Mouse (Mus musculus) natural killer cell, adult 2 months (primary cell): ENCODE data around the gene B3glct.

Experiments
- DNase-seq, 2 experiments: peaks; one replicate each; pipeline ENCODE4 v3.0.0; 2022; ENCODE audit warnings: low spot score in 2 of 2

Gene B3glct

DNA sequence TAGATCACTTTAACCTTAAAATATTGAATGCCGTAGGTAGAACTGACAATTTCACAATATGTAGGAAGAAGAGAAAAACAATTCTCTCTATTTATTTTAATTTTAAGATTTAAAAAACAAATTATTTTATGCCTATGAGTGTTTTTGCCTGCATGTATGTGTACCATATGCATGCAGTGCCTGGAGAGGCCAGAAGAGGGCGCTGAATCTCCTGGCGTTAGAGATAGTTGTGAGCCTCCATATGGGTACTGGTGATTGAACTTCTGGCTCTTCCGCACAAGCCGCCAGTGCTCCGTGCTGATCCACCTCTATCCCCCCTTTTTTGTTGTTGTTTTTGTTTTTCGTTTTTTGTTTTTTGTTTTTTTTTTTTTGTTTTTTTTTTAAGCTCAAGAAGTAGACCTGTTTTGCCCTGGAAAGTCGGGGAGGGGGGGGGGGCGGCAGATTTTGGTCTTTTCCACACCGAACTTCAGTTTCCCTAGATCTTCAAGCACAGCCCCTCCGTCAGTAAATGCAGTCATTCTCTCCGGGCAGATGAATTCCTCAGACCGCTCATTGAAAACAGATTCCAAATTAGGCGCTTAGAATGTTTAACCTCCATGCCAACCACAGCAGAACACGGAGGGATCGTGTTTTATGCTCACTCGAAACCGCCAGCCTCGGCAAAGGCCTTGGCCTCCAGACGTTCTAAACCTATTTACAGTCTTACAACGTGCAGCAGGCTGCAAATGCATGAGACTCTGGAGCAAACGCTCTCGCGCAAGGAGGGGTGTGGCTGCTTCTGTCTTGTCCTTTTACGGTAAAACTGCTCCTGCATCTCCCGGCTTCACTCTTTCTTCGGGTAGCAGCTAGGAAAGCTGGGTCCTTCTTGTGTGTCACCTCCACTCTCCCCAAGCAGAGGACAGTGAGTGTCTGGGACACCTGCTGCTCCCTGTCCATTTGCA is 70.9 kb downstream of the B3glct start:
- DNase-seq, result no peak

DNA sequence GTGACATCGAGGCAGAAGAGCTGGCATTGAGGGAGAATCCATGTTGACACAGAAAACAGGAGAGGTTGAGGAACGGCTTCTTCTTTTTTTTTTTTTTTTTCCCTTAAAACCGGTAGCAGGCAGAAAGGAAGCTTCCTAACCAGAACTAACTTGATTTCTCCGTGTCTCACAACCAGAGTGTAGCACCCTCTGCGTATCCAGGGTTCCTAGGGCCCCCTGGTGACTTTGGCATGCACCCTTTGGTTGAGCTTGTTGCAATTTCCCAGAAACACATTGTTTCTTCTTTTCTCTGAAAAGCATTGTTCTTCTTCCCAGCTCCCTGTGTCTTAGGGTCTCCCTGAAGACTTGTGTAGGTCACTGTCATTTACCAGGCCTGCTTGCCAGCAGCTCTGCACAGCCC is 73.8 kb downstream of the B3glct start:
- DNase-seq, result no peak

DNA sequence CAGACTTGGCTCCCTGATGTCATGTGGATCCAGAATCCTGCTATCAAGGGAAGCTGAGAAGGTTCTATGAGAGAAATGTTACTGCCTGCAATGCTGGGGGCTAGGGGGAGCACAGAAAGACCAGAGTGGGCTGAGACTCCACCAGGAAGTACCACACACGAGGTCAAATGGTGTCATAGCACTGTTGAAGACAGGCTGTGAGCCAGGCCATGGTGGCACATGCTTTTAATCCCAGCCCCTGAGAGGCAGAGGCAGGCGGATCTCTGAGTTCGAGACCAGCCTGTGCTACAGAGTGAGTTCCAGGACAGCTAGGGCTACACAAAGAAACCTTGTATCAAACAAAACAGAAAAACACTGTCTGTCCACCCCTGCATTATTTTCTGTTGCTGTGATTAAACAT is 75.0 kb downstream of the B3glct start:
- DNase-seq, result no peak

DNA sequence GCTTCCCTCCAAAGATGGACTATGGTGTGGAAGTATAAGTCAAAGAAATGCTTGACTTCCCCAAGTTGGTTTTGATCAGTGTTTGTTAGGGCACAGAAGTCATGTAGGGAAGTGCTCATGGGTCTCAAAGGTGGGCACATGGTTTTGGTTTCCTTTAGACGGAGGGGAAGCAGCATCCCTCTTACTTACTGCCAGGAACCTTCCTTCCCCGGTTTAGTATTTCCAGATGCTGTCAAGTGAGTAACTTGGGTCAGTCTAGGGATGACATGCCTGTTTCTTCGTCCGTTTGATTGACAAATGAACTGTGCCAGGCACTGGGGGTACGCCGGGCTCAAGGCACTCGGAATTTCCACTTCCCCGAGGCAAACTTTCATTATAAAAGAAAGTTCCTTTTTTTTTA is 89.1 kb downstream of the B3glct start:
- no peak for DNase-seq

DNA sequence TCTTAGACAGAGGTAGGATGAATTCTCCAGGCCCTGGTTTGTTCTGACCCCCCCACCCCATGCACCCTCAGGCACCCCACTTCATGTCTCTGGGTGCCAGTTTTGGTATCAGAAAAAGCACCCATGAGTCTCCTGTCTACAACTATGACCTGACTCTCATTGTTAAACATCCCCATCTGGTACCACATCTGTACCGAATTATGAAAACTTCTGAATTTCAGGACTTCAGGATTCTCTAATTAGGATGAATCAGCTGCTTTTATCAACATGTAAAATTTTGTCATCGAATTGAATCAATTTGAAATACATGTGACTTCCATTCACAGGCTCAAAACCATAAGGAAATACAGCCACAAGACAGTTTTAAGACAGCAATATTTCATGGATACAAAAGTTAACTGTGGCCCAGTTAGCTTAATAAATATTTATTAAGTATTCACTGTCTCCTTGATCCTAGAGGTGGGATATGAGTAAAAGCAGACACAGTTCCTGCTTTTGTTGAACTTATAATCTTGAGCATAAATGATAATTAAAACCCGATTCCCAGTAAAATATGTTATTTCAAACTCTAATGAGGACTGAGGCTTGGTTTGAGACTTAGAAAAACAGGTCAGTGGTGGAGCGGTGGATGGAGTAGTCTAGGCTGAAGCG is 89.7 kb downstream of the B3glct start:
- no peak for DNase-seq

DNA sequence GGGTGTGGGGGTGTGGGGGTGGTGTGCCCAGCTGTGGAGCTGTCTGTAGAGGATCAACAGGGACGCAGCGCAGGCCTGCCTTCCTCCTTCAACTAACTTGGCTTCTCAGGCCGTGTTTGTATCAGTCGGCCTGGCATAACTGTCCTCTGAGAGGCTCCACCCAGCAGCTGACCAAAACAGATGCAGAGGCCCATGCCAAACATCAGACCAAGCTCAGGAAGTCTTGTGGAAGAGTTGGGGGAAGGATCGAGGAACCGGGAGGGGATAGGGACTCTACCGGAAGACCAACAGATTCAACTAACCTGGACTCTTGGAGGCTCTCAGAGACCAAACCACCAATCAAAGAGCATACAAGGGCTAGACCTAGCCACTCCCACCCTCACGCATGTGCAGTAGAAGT is 91.6 kb downstream of the B3glct start:
- DNase-seq, result no peak

DNA sequence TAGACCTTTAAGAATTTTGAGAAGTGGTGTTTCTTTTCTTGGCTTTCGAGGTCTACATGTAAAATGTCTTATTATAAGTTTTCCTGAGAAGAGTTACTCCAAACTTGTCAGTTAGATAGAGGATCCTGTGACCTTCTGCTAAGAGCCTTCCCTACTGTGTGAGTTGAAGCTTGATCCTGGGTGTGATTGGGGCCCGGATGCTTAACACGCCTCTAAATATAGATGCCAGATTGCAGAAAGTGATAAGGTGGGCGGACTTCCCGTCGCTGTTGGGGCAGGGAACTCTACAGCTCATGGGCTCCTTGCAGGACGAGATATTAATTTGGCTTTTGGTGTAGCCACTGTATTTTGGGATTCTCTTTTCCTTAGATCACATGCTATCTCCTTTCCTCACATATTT is 98.0 kb downstream of the B3glct start:
- peak in 1 of 2 experiments; percentile 9 for DNase-seq

DNA sequence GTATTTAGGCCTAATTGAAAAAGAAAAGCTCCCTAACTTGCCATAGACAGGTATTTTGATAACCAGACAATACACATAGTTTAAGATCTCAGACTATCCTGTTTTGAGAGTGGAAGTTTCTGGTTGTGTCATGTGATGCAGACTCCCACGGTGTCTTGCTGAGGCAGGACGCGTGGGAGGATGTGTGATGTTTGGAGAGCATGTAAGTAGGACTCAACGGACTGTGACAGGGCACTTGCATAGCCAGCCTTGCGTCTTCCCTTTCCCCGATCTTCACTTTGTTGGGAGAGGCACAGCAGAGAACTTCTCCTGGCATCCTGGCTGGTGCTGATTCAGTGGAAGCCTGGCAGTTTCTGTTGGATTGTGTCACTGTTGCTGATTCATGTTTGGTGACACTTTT is 101.7 kb downstream of the B3glct start:
- no peak for DNase-seq

DNA sequence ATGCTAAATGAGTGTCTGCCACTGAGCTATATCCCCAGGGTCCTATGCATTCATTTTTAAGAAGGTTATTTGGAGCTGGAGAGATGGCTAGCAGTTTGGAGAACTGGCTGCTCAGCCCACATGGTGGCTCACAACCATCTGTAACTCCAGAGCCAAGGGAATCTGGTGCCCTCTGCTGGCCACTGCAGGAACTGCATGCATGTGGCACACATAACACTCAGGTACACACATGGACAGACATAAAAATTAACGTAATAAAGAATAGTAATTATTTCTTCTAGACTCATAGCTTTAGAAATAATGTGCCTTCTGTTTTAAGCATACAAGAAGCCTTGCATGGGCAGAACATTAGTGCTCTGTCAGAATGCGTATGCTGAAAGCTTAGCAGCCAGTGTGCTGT is 102.4 kb downstream of the B3glct start:
- no peak for DNase-seq

DNA sequence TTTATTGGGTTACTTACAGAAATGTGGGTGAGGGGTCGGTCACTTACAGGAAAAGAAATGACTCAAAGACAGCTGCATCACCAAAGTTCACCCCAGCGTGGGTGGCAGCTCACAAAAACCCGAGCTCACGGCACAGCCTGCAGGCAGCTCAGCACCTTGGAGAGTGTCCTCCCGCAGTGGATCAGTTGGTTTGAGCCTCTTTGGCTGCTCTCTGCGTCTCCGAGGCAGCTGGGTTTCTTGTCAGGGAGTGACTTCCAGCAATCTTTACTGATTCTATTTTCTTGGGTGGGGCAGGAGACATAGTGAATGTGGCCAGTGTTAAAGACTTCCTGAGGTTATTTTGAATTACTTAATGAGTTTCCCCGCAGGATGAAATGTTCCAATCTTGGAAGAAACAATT is 112.1 kb downstream of the B3glct start:
- DNase-seq, result no peak

DNA sequence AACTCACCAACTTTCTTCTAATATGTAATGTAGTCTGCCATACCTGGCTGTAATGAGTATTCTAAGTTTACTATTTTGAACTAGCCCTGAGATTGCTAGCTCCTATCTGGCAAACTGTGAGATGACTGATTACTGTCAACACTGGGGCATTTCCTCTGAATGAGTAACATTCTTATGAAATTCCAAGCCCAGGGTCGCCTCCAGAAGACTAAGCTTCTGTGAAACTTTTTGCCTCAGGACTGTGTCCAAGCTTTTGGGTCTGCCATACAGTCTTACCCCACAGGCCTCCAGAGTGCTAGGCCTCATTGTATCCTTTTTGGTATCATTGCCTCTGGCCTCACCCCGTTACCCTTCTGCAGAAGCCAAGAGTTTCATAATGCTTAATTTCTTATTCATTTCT is 132.0 kb downstream of the B3glct start:
- DNase-seq, result no peak

DNA sequence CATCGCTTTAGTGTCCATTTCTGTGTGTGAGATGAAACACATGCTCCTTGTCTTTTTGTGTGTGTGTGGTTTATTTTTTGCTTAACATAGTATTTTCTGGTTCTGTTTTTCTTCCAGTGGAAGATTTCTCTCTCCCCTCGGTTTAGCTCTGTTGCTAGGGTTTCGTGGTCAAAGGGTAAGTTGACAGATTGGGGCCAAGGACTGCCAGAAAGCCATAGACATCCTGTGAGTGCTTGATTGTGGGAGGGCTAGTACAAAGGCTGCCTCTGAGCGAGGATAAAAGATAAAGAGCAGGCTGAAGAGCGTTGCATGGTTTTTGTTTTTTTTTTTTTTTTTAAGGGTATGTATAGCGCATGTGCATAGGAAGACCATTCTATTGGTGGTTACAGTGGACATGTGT is 133.8 kb downstream of the B3glct start:
- no peak for DNase-seq
